Mouse (Mus musculus) lung, postnatal 0 days (tissue): Measurements from ENCODE around the gene Smg9.

Experiments used
- CTCF ChIP-seq: IDR thresholded peaks from 2 replicates; pipeline ENCODE4 v1.5.1; 2016; ENCODE audit warnings: antibody characterized with exemption, mild to moderate bottlenecking
- EP300 ChIP-seq: IDR thresholded peaks from 2 replicates; pipeline ENCODE4 v1.6.1; 2016; ENCODE audit warnings: antibody characterized with exemption, mild to moderate bottlenecking, control low read depth

DNA sequence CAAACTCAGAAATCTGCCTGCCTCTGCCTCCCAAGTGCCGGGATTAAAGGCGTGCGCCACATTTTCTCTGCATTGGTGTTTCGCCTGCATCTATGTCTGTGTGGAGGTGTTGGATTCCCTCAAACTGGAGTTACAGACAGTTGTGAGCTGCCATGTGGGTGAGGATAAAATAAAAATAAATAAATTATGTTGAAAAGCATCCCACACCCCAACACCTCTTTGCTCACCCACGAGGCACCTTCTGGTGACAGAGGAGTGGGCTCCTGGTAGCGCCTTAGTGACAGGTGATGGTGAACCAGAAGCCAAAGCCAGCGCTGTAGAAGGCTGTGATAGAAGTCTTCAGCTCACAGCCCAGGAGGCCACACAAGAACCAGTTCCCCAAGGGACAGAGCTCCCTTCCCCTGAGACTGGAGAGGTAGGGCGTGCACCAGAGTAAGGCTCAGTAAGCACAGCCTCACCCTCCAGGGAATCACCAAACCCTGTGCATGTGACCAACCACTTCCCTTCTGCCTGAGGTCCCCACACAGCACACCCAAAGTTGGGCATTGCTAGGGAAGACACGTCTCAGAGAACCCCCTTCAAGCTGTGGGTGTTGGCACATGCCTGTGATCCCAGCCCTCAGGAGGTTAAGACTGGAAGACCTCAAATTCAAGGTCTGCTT is 46.0 kb downstream of the Smg9 start:
- TF ChIP-seq EP300 (no peak), CTCF (no peak)
